Mouse (Mus musculus): ENCODE measurements at regions not wholly inside any gene's neighbourhood (a gene's known extent, or its start where the extent isn't known, plus 50 kb on each side); places are given as distances from the start of the nearest gene placed in this dataset.

GRCm38 (mm10) chr9:63087195-63087594, 61.6 kb downstream of the Skor1 start:
- DNase-seq (ENCODE audit: low read depth, low spot score) = no peak

DNA sequence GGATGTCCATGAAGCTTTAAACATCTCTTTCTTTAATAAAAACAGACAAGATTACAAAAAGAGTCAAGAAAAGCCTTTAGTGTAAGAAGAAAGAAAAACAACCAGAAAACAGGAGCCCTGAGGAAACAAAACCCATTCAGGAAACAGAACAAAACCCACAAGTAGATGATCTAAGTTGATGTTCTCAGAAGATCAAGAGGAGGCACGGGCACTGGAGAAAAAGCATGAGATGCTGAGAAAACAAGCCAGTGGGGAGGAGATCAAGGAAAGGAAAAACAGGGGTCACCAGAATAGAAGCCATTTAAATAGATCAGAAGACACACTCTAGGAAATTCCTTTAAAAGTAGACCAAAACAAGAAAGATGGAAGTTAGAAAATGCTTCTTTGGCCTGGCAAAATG, 62.1 kb downstream of the Skor1 start:
- no peak for DNase-seq (ENCODE audit: low read depth, low spot score)

DNA sequence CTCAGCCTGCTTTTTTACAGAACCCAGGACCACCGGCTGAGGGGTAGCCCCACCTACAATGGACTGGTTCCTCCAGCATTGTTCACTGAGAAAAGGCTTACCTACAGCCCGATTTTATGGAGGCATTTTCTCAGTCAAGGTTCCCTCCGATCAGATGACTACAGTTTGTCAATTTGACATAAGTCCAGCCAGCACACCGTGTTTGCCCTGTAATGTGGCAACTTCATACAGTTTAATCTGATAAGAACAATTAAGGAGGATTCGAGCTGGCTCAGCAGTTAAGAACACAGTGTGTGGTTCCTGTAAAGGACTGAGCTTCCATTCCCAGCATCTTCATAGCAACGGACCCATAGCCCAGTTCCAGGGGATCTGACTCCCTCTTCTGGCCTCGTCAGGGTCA, 65.9 kb downstream of the Skor1 start:
- no peak for DNase-seq (ENCODE audit: low read depth, low spot score)

DNA sequence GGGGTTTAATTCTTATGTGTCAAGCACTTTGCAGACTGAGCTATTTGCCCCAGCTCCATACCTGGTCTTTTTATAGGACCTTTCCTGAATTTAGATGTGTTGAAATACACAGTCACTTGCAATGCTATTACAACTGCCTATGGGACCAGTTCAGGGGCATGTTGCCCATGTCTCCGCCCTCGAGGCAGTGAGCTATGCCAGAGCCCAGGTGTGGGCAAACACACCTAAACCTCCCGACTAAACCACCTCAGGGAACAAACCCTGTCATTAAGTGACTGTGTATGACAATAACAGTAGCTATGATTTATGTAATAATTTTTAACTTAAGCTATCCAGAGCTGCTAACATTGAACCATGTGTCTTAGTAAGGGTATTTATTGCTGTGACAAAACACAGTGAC, 66.5 kb downstream of the Skor1 start:
- no peak for DNase-seq (ENCODE audit: low read depth, low spot score)

DNA sequence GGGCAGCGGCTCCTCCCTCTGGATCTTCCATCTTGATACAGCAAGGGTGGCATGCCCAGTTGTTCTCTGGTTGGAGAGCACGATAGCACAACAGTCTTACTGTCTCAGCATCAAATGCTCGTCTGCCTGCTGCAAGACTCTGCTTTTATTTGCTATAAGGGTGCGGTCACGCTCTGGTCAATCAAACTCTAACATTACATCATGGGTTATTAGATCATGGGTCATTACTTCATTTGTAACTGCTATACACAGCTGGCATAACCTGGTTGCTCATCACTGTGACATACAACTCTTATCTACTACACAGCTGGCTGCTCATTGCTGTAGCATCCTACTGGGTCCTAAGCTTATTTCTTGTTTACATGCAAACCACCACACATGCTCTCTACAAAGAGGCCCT, 68.4 kb downstream of the Skor1 start:
- no peak for DNase-seq (ENCODE audit: low read depth, low spot score)

- DNase-seq (ENCODE audit: low read depth, low spot score) = peak; percentile 12
These were observed 73.5 kb downstream of the Skor1 start for GRCm38 (mm10) chr9:63075252-63075651.

GRCm38 (mm10) chr9:63074803-63075202, 74.0 kb downstream of the Skor1 start:
- peak; percentile 27 for DNase-seq (ENCODE audit: low read depth, low spot score)

DNA sequence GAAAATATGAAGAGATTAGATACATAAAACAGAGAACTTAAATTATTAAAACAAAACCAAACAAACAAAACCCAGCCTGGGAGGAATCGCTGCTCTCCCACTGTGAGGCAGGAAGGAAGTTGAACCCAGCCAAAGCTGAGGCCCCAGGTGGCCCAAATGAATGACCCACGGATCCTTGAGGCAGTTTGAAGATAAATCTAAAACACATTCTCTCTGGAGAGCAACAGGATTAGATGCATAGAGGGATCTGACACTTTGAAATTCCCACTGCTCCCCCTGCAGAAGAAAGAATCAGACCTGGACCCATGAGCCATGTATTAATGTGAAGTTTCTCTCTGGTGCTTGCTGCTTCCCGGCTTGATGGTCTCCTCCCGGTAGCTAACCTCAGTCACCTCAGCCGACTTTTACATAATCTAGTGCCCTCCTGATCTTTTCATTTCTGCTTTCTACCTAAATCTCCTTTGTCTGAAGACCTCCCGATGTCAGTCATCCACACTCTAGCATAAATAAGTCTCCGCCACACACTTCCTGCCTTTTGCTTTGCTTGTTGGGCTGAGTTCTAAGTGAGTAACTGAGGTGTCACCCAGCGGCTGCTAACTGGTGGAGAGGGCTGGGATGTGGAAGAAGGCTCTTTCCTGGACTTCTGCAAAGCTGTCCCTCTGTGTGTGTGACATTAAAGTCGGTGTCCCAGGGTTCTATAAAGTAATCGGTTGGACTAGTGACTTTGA, 74.6 kb downstream of the Skor1 start:
- DNase-seq (ENCODE audit: low read depth, low spot score) = peak; percentile 21

- no peak for DNase-seq (ENCODE audit: low read depth, low spot score)
These were observed 77.7 kb downstream of the Skor1 start for GRCm38 (mm10) chr9:63071032-63071431.

DNA sequence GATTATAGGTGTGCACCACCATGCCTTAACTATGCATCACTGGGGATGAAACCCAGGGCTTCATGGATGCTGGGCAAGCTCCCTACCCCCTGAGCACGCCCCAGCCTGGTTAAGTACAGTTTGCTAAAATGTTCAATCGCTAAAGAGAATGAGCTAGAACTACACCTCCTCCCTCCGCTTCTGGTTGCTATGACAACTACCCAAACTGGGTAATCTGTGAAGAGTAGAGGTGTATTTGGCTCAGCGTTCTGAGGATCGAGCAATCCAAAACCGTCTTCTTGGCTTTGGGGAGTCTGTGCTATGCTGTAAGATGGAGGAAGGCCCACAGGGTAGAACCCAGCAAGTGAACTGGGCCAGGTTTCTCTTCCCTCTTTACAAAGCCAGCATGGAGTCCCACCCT, 78.8 kb downstream of the Skor1 start:
- DNase-seq (ENCODE audit: low read depth, low spot score) = peak; percentile 15

GRCm38 (mm10) chr9:63067054-63067406, 79.3 kb upstream of the Pias1 start:
- DNase-seq (ENCODE audit: low read depth, low spot score) = no peak

DNA sequence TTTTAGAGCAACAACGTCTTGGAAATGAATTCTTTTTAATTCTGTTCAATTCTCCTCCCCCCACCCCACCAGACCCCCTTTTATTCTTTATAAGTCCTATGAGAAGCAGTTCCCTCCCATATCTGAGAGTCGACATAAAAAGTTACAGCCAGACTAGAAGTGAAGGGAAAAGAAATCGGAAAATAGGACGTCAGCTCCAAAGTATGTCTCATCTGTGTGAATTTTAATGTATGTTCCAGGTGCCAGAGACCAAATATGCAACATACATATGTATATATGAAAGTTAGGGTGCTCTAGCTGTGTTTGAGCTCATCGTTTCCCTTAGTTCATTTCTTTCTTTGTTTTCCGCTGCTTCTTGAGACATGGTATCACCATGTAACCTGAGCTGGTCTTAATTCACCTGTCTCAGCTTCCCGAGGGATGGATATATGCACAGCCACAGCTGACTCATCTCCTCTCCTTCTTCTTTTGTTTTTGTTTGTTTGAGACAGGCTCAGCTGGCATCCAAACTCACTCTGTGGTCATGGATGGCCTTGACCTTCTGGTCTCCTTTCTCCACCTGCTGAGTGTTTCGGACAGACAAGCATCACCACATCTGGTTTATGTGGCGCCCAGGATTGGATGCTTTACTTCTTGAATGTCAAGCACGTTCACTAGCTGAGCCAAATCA, 78.8 kb upstream of the Pias1 start:
- no peak for DNase-seq (ENCODE audit: low read depth, low spot score)

DNA sequence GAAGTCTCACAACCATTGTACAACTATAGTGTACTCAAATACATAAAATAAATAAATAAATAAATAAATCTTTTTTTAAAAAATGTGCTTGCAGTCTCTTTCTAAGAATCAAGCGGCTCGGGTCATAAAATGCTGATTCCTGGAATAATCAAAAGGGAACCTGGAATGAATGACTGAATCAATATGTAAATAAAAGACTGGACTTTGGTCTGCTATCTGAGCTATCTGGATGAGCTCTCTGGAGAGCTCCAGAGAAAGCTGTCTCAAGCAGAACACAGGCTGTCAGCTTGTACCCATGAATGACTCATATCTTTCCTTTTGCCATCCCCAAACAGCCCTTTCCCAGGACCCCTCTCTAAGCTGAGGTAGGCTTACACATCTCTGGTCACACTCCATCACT, 75.8 kb upstream of the Pias1 start:
- no peak for DNase-seq (ENCODE audit: low read depth, low spot score)

GRCm38 (mm10) chr9:63060740-63061139, 73.0 kb upstream of the Pias1 start:
- DNase-seq (ENCODE audit: low read depth, low spot score) = no peak

DNA sequence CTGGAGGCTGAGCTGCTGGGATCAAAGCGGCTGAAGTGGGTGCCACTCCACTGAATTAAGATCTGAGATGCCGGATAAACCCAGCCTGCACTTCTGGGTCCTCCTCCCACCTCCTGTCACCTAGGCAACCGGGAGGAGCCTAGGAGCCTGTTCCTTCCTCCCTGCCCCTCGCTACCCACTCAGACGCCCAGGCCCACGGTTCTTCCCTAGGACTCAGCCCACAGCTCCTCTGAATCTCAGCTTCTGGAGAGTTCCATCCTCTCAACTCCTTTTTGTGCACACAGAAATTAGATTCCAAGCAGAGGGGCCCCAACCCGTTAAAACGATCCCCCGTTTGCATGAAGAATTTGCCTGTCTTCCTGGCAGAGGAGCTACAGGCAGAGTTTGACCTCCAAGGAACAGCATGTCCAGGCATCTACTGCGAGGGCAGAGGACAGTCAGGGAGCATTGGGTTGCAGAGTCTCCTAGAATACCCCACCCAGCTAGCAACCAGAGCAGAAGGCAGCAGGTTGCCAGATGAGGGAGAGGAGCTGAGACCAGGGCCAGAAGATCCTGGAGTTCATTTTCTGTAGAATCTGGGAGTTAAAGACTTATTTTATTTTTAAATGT, 71.6 kb upstream of the Pias1 start:
- peak; percentile 68 for DNase-seq (ENCODE audit: low read depth, low spot score)

DNA sequence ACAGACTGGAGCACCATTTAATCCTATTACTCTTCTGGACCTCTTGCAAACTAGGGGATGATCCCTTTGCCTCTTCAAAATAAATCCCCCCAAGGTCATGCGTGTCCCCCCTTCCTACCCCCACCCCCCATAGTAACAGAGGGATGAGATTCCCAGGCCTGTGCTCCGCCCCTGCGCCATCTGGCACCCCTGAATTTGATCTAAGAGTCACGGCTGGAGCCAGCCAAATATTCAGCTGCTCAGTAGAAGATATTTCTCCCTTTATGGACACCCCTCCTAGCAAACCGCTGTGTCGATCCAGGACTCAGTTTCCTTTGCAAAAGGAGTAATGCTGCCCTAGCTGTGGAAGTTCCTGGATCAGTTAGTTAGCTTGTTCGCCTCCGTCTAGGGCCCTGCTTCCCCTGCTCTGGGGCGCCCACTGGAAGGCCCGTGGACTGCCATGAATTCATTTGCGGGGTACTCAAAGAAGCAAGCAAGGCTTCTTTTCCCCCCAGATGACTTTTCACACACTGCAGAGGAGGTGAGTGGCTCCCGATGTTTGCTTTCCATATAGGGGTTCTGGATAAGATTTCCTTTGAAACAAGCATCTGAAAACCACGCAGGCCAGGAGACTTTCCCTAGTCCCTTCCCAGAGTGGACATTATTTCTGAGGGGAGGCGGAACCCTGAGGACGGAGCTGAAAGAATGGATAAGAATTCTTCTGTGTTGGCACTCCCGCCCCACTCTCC, 70.9 kb upstream of the Pias1 start:
- no peak for DNase-seq (ENCODE audit: low read depth, low spot score)

GRCm38 (mm10) chr9:63056695-63057349, 69.1 kb upstream of the Pias1 start:
- DNase-seq (ENCODE audit: low read depth, low spot score) = no peak

GRCm38 (mm10) chr9:63052181-63052580, 64.5 kb upstream of the Pias1 start:
- DNase-seq (ENCODE audit: low read depth, low spot score) = peak; percentile 75

DNA sequence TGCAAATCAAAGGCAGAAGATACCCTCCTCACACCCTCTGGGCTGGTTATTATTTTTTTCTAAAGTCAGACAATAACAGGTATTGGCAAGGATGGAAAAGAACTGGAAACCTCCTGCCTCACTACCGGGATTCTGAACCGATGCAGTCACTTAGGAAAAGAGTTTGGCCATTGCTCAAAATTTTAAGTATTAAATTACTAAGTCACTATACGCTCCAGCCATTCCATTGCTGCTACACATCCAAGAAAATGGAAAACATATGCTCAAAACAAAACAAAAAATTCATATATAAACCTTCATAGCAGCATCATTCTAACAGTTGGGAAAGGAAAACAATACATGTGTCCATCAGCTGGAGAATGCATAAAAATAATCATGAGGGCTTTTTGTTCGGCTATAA, 63.9 kb upstream of the Pias1 start:
- no peak for DNase-seq (ENCODE audit: low read depth, low spot score)

- no peak for DNase-seq (ENCODE audit: low read depth, low spot score)
These were observed 61.6 kb upstream of the Pias1 start for GRCm38 (mm10) chr9:63049290-63049689.

GRCm38 (mm10) chr9:63046981-63047380, 59.3 kb upstream of the Pias1 start:
- no peak for DNase-seq (ENCODE audit: low read depth, low spot score)

GRCm38 (mm10) chr9:63045531-63045930, 57.8 kb upstream of the Pias1 start:
- DNase-seq (ENCODE audit: low read depth, low spot score) = no peak

Measured in ES-CJ7 (cell line).